Mouse (Mus musculus) kidney, postnatal 14 days (tissue): ENCODE results near the gene Rnf5.
A peak's percentile ranks its signal among the peaks of the same experiment; 100 is the strongest.

Experiments
- DNase-seq: peaks from one replicate; pipeline ENCODE4 v3.0.0; 2022; ENCODE audit warnings: mixed read lengths

Gene Rnf5

GRCm38 (mm10) chr17:34604511-34605237, 1.2 kb upstream of the Rnf5 start:
- peak; percentile 79 for DNase-seq

GRCm38 (mm10) chr17:34604061-34604508, 595 bp upstream of the Rnf5 start, which contains the start of gene Agpat1:
Gene Agpat1, plus strand, starts transcription at chr17:34604262.
- peak; percentile 99 for DNase-seq

- no peak for DNase-seq
Measured at GRCm38 (mm10) chr17:34601796-34602195, 1.7 kb downstream of the Rnf5 start.

- DNase-seq, result no peak
Measured at GRCm38 (mm10) chr17:34599891-34600290, 3.6 kb downstream of the Rnf5 start.

GRCm38 (mm10) chr17:34597566-34598095, 5.9 kb downstream of the Rnf5 start, which contains the start of gene Ager:
Gene Ager, plus strand, starts transcription at chr17:34597862.
- no peak for DNase-seq

- DNase-seq, result no peak
Measured at GRCm38 (mm10) chr17:34596098-34596497, 7.4 kb downstream of the Rnf5 start.

GRCm38 (mm10) chr17:34593752-34594525, 9.6 kb downstream of the Rnf5 start:
- DNase-seq, result peak; percentile 44

- DNase-seq, result peak; percentile 57
Measured at GRCm38 (mm10) chr17:34592581-34593549, 10.6 kb downstream of the Rnf5 start.

GRCm38 (mm10) chr17:34591994-34592375, 11.5 kb downstream of the Rnf5 start:
- peak; percentile 94 for DNase-seq

GRCm38 (mm10) chr17:34591029-34591993, 12.2 kb downstream of the Rnf5 start, which contains the start of gene Pbx2:
Gene Pbx2, plus strand, starts transcription at chr17:34591266.
- DNase-seq, result peak; percentile 43

- DNase-seq, result no peak
Measured at GRCm38 (mm10) chr17:34590154-34590987, 13.1 kb downstream of the Rnf5 start.

- DNase-seq, result peak; percentile 75
Measured at GRCm38 (mm10) chr17:34589681-34590101, 13.8 kb downstream of the Rnf5 start, which contains the start of gene Gpsm3. Gene Gpsm3, plus strand, starts transcription at chr17:34589806.

- DNase-seq, result no peak
Measured at GRCm38 (mm10) chr17:34589206-34589605, 14.3 kb downstream of the Rnf5 start.

- no peak for DNase-seq
Measured at GRCm38 (mm10) chr17:34588767-34589166, 14.7 kb downstream of the Rnf5 start.

GRCm38 (mm10) chr17:34587814-34588213, 15.7 kb downstream of the Rnf5 start:
- no peak for DNase-seq

- DNase-seq, result peak; percentile 99
Measured at GRCm38 (mm10) chr17:34587423-34587811, 16.1 kb downstream of the Rnf5 start.

GRCm38 (mm10) chr17:34586796-34587422, 16.6 kb downstream of the Rnf5 start:
- DNase-seq, result peak; percentile 94

- no peak for DNase-seq
Measured at GRCm38 (mm10) chr17:34585877-34586771, 17.4 kb downstream of the Rnf5 start.
